Mouse (Mus musculus) forebrain, embryonic 12.5 days (tissue): Measurements from ENCODE around the gene Zfr. TPM values are rescaled to one million over a fixed set of nuclear protein-coding genes. Genes with fewer than 3 reads are reported as not detected.
"Not testable (repeated sequence)": the region's sequence is repeated elsewhere in the genome, so short reads cannot be mapped to it uniquely, and the experiment has no call there.

ENCODE experiments used
- ATAC-seq: fragments of 200-750 bp; cut with Nextera tagmentation; 2 replicates; pipeline ENCODE4 v1.8.0; 2017; ENCODE audit warnings: moderate TSS enrichment; ENCODE audit not compliant: low FRiP score
- H3K27ac ChIP-seq: fragments of 300-500 bp; sonication (generic); 2 replicates; pipeline ENCODE4 v1.5.1; 2016; ENCODE audit warnings: mild to moderate bottlenecking
- H3K27me3 ChIP-seq: fragments of 300-500 bp; sonication (generic); 2 replicates; pipeline ENCODE4 v1.6.1; 2016; ENCODE audit warnings: mild to moderate bottlenecking
- H3K36me3 ChIP-seq: fragments of 300-500 bp; sonication (generic); replicated peaks from 2 replicates; pipeline ENCODE4 v1.6.1; 2016; ENCODE audit warnings: mild to moderate bottlenecking
- H3K4me1 ChIP-seq: fragments of 300-500 bp; sonication (generic); 2 replicates; pipeline ENCODE4 v1.6.1; 2016
- H3K4me2 ChIP-seq: fragments of 300-500 bp; sonication (generic); 2 replicates; pipeline ENCODE4 v1.6.1; 2016; ENCODE audit warnings: mild to moderate bottlenecking, moderate library complexity
- H3K4me3 ChIP-seq: fragments of 300-500 bp; sonication (generic); replicated peaks from 2 replicates; pipeline ENCODE4 v1.5.1; 2016; ENCODE audit warnings: mild to moderate bottlenecking
- H3K9ac ChIP-seq: fragments of 300-500 bp; sonication (generic); 2 replicates; pipeline ENCODE4 v1.6.1; 2016; ENCODE audit warnings: mild to moderate bottlenecking
- H3K9me3 ChIP-seq: fragments of 300-500 bp; sonication (generic); 2 replicates; pipeline ENCODE4 v1.6.1; 2016
- WGBS: fragments of 180-500 bp; shearing (Covaris S2); methylation state at CpG from one replicate; pipeline ENCODE4 v1.1.7; 2016; 5-methylcytosine and 5-hydroxymethylcytosine counted together
- polyA plus RNA-seq: library from polyadenylated mRNA; unstranded; fragments of >200 nt; fragmentation: Nextera tagmentation; extraction: Ambion mirVana; gene quantifications from 2 replicates; pipeline ENCODE4 v1.2.1, GENCODE M21; 2016

Gene Zfr
- polyA plus RNA-seq, 1 experiment from 2014 or later, result 117 TPM

GRCm38 (mm10) chr15:12113411-12113810, 4.2 kb upstream of the Zfr start:
- Histone ChIP-seq H3K27me3 (peaks cover 5% of the 10 kb centered on the region; the same call in 1 of the 2 replicates), H3K4me1 (peaks cover 3% of the 10 kb centered on the region; the same call in 1 of the 2 replicates), H3K4me3 (no peak overlapping the region), H3K9me3 (no peaks in the 10 kb centered on the region), H3K27ac (no peak overlapping the region), H3K9ac (no peak overlapping the region), H3K36me3 (no peaks in the 10 kb centered on the region), H3K4me2 (no peak overlapping the region)
- ATAC-seq, result no peak
- 75% methylated on average over 2 of the region's 2 CpGs for WGBS

- ATAC-seq, result no peak
- peaks cover 5% of the 10 kb centered on the region; the same call in 1 of the 2 replicates for H3K27me3 ChIP-seq
- no peaks in the 10 kb centered on the region for H3K9me3 ChIP-seq
- peaks cover 8% of the 10 kb centered on the region; the same call in 1 of the 2 replicates for H3K4me1 ChIP-seq
- H3K4me3 ChIP-seq, result no peak overlapping the region
- no peak overlapping the region for H3K9ac ChIP-seq
- no peaks in the 10 kb centered on the region for H3K36me3 ChIP-seq
- H3K4me2 ChIP-seq, result no peak overlapping the region
- WGBS, result 73% methylated on average over 6 of the region's 6 CpGs
- no peak overlapping the region for H3K27ac ChIP-seq
These were observed 3.1 kb upstream of the Zfr start for GRCm38 (mm10) chr15:12114546-12114945.

- H3K4me1 ChIP-seq, result peaks cover 10% of the 10 kb centered on the region; the same call in 1 of the 2 replicates
- H3K9me3 ChIP-seq, result no peaks in the 10 kb centered on the region
- WGBS, result 21% methylated on average over 6 of the region's 6 CpGs
- no peak overlapping the region for H3K27ac ChIP-seq
- H3K36me3 ChIP-seq, result no peaks in the 10 kb centered on the region
- peaks cover 5% of the 10 kb centered on the region; the same call in 1 of the 2 replicates for H3K27me3 ChIP-seq
- no peak overlapping the region for H3K4me2 ChIP-seq
- no peak overlapping the region for H3K4me3 ChIP-seq
- H3K9ac ChIP-seq, result no peak overlapping the region
- ATAC-seq, result no peak
These were observed 1.9 kb upstream of the Zfr start for GRCm38 (mm10) chr15:12115722-12116230.

- peak; percentile 53 for ATAC-seq
- H3K27me3 ChIP-seq, result peaks cover 5% of the 10 kb centered on the region; the same call in 1 of the 2 replicates
- H3K4me3 ChIP-seq, result peak overlapping the region; percentile 99
- peak overlapping the region; percentile 87 for H3K4me2 ChIP-seq
- H3K27ac ChIP-seq, result peak overlapping the region; percentile 91
- H3K36me3 ChIP-seq, result no peaks in the 10 kb centered on the region
- H3K9me3 ChIP-seq, result no peaks in the 10 kb centered on the region
- H3K4me1 ChIP-seq, result peaks cover 13% of the 10 kb centered on the region; the same call in 1 of the 2 replicates
- peak overlapping the region; percentile 100 for H3K9ac ChIP-seq
- WGBS, result under 1% methylated on average over 29 of the region's 43 CpGs
These were observed 431 bp downstream of the Zfr start for GRCm38 (mm10) chr15:12118093-12118431.

- peak overlapping the region; percentile 87 for H3K4me2 ChIP-seq
- peak overlapping the region; percentile 91 for H3K27ac ChIP-seq
- no peaks in the 10 kb centered on the region for H3K36me3 ChIP-seq
- peak; percentile 65 for ATAC-seq
- H3K9me3 ChIP-seq, result no peaks in the 10 kb centered on the region
- peak overlapping the region; percentile 99 for H3K4me3 ChIP-seq
- 1% methylated on average over 45 of the region's 61 CpGs for WGBS
- peaks cover 5% of the 10 kb centered on the region; the same call in 1 of the 2 replicates for H3K27me3 ChIP-seq
- peaks cover 13% of the 10 kb centered on the region; the same call in 1 of the 2 replicates for H3K4me1 ChIP-seq
- peak overlapping the region; percentile 100 for H3K9ac ChIP-seq
These were observed 949 bp downstream of the Zfr start for GRCm38 (mm10) chr15:12118432-12119128.

- peaks cover 5% of the 10 kb centered on the region; the same call in 1 of the 2 replicates for H3K27me3 ChIP-seq
- 7% methylated on average over 7 of the region's 7 CpGs for WGBS
- no peaks in the 10 kb centered on the region for H3K36me3 ChIP-seq
- no peak for ATAC-seq
- H3K4me1 ChIP-seq, result peaks cover 13% of the 10 kb centered on the region; the same call in 1 of the 2 replicates
- peak overlapping the region; percentile 100 for H3K9ac ChIP-seq
- H3K4me2 ChIP-seq, result peak overlapping the region; percentile 87
- H3K9me3 ChIP-seq, result no peaks in the 10 kb centered on the region
- peak overlapping the region; percentile 99 for H3K4me3 ChIP-seq
- peak overlapping the region; percentile 91; the same call in 1 of the 2 replicates for H3K27ac ChIP-seq
These were observed 1.5 kb downstream of the Zfr start for GRCm38 (mm10) chr15:12119129-12119466.

- Histone ChIP-seq H3K9me3 (no peaks in the 10 kb centered on the region), H3K4me1 (peaks cover 5% of the 10 kb centered on the region; the same call in 1 of the 2 replicates), H3K4me3 (no peak overlapping the region), H3K27me3 (no peaks in the 10 kb centered on the region), H3K4me2 (no peak overlapping the region), H3K36me3 (peaks cover 10% of the 10 kb centered on the region; the same call in 1 of the 2 replicates), H3K9ac (no peak overlapping the region), H3K27ac (no peak overlapping the region)
- no peak for ATAC-seq
- WGBS, result 82% methylated on average over 1 of the region's 1 CpGs
These were observed 7.3 kb downstream of the Zfr start for GRCm38 (mm10) chr15:12124913-12125312.

GRCm38 (mm10) chr15:12130871-12131270, 13.2 kb downstream of the Zfr start:
- not testable (repeated sequence) for H3K4me3 ChIP-seq, ATAC-seq
- 83% methylated on average over 3 of the region's 3 CpGs for WGBS

GRCm38 (mm10) chr15:12134546-12134945, 16.9 kb downstream of the Zfr start:
- Histone ChIP-seq H3K27ac (no peak overlapping the region), H3K4me2 (no peak overlapping the region), H3K4me3 (no peak overlapping the region), H3K36me3 (peaks cover 16% of the 10 kb centered on the region; the same call in 1 of the 2 replicates), H3K9ac (no peak overlapping the region), H3K27me3 (no peaks in the 10 kb centered on the region), H3K9me3 (no peaks in the 10 kb centered on the region), H3K4me1 (no peaks in the 10 kb centered on the region)
- WGBS, result 77% methylated on average over 1 of the region's 1 CpGs
- no peak for ATAC-seq

More at GRCm38 (mm10) chr15:12130871-12131270, 13.2 kb downstream of the Zfr start:
- not testable (repeated sequence) for H3K4me2 ChIP-seq, H3K4me1 ChIP-seq, H3K27me3 ChIP-seq, H3K9ac ChIP-seq, H3K36me3 ChIP-seq, H3K27ac ChIP-seq, H3K9me3 ChIP-seq

GRCm38 (mm10) chr15:12135368-12135767, 17.7 kb downstream of the Zfr start:
- H3K27ac ChIP-seq, result no peak overlapping the region
- no peaks in the 10 kb centered on the region for H3K4me1 ChIP-seq
- H3K27me3 ChIP-seq, result no peaks in the 10 kb centered on the region
- H3K4me3 ChIP-seq, result no peak overlapping the region
- ATAC-seq, result no peak
- 70% methylated on average over 3 of the region's 3 CpGs for WGBS
- peaks cover 18% of the 10 kb centered on the region for H3K36me3 ChIP-seq
- H3K4me2 ChIP-seq, result no peak overlapping the region
- no peak overlapping the region for H3K9ac ChIP-seq
- H3K9me3 ChIP-seq, result no peaks in the 10 kb centered on the region

GRCm38 (mm10) chr15:12136371-12136770, 18.7 kb downstream of the Zfr start:
- H3K4me1 ChIP-seq, result no peaks in the 10 kb centered on the region
- H3K27ac ChIP-seq, result no peak overlapping the region
- H3K27me3 ChIP-seq, result no peaks in the 10 kb centered on the region
- WGBS, result 91% methylated on average over 6 of the region's 6 CpGs
- H3K9me3 ChIP-seq, result no peaks in the 10 kb centered on the region
- H3K4me2 ChIP-seq, result no peak overlapping the region
- no peak overlapping the region for H3K9ac ChIP-seq
- H3K36me3 ChIP-seq, result peaks cover 27% of the 10 kb centered on the region
- H3K4me3 ChIP-seq, result no peak overlapping the region
- ATAC-seq, result peak; percentile 39; the same call in 1 of the 2 replicates

- H3K9ac ChIP-seq, result no peak overlapping the region
- H3K4me2 ChIP-seq, result no peak overlapping the region
- no peaks in the 10 kb centered on the region for H3K9me3 ChIP-seq
- H3K27ac ChIP-seq, result no peak overlapping the region
- H3K27me3 ChIP-seq, result no peaks in the 10 kb centered on the region
- no peaks in the 10 kb centered on the region for H3K4me1 ChIP-seq
- no peak overlapping the region for H3K4me3 ChIP-seq
- ATAC-seq, result no peak
- peaks cover 29% of the 10 kb centered on the region for H3K36me3 ChIP-seq
- WGBS, result 93% methylated on average over 8 of the region's 8 CpGs
These were observed 23.5 kb downstream of the Zfr start for GRCm38 (mm10) chr15:12140985-12141729.
